Mouse (Mus musculus) gastrocnemius, adult 2 months (tissue): ENCODE data around the gene Mon2. TPM values are rescaled to one million over a fixed set of nuclear protein-coding genes. Genes with fewer than 3 reads are reported as not detected.

ENCODE experiments used
- DNase-seq: peaks from one replicate; pipeline ENCODE4 v3.0.0; 2022
- H3K27ac ChIP-seq: fragments of 200-600 bp; 2 replicates; pipeline ENCODE4 v1.8.1; 2022; ENCODE audit warnings: mild to moderate bottlenecking
- H3K4me3 ChIP-seq: fragments of 200-600 bp; 2 replicates; pipeline ENCODE4 v1.8.1; 2022; ENCODE audit warnings: mild to moderate bottlenecking, moderate library complexity
- CTCF ChIP-seq: fragments of 200-600 bp; IDR thresholded peaks from 2 replicates; pipeline ENCODE4 v1.8.1; 2022; ENCODE audit warnings: antibody characterized with exemption, mild to moderate bottlenecking, moderate library complexity
- intact Hi-C: fragments of 180-260 bp; cut with DNase I; formaldehyde crosslinking; loops from one replicate; pipeline ENCODE4 v1.15.1; 2025
- total RNA-seq, 2 experiments: library from RNA; stranded (reverse); gene quantifications; 2 replicates each; pipeline ENCODE4 v1.2.3; 2021

The Mon2 gene
- total RNA-seq, 2 experiments from 2014 or later = 36.9 to 50.9 TPM

DNA sequence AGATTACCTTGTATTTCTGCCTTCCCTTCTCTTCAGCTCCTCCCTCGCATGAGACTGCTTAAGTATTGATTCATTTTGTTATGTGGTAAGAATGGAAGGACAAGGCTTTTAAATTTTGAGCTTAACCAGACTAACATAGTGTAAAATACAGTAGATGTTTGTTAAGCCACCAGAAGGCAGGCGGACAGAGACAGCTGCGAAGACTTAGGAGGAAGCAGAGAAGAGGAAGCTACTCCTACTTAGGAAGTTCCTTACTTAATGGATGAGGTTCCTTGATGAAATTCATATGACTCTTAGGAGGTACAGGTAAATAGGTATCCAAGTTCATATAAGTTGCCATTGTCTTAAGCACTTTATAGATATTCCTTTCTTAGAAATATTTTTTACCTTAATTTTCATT lies 16.3 kb upstream of the Mon2 start:
- H3K4me3 ChIP-seq = no peak overlapping the region
- no peak for DNase-seq
- no peak for TF ChIP-seq CTCF
- intact Hi-C loops = loop anchor here (5.0 to 10.0 kb wide), 3 partner anchors 35 to 290 kb away; no protein-coding TSS in a partner anchor
- no peak overlapping the region for H3K27ac ChIP-seq

DNA sequence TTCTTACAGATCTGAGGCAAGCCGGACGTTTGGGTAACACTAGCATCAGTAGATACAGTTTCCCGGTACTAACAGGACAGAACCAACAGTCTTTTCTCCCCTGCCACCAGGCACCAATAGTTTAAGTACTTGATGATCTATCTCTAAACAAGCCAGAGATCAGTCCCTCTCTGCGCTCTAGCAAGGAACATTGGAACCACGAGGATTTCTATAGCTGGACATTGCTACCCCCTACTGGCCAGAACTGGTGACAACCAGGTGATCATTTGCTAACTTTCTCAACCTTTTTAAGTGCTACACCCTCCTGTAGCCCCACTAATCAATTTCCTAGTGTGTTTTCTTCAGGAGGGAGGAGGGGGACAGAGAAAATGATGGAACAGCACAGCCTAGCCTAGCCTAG lies 15.4 kb upstream of the Mon2 start:
- peak; percentile 73 for TF ChIP-seq CTCF
- peak; percentile 49 for DNase-seq
- no peak overlapping the region for H3K4me3 ChIP-seq
- no peak overlapping the region for H3K27ac ChIP-seq
- intact Hi-C loops = loop anchor here (1.0 to 10.0 kb wide), 4 partner anchors 34 to 289 kb away; no protein-coding TSS in a partner anchor

DNA sequence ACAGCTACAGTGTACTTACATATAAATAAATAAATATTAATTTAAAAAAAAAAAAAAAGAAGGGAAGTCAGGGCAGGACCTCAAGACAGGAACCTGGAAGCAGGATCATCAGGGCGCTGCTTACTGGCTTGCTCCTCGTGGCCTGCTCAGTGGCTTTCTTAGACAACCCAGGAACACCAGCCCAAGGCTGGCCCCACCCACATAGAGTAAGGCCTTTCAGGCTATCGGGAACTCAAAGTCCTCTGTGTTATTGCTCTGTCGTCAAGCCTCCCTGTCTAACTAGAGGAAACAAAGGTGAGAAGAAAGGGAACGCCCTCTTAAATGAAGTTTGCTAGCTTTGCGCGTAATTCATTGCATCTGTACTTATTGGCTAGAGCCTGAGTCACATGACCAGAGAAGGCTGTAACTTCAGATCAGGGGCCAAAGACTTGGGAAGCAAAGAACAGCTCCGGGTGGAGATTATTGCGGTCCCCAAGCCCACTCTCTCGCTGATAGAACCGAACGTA lies 13.2 kb upstream of the Mon2 start:
- intact Hi-C loops = no loop called here
- no peak overlapping the region for H3K4me3 ChIP-seq
- DNase-seq = no peak
- no peak overlapping the region for H3K27ac ChIP-seq
- TF ChIP-seq CTCF = no peak

DNA sequence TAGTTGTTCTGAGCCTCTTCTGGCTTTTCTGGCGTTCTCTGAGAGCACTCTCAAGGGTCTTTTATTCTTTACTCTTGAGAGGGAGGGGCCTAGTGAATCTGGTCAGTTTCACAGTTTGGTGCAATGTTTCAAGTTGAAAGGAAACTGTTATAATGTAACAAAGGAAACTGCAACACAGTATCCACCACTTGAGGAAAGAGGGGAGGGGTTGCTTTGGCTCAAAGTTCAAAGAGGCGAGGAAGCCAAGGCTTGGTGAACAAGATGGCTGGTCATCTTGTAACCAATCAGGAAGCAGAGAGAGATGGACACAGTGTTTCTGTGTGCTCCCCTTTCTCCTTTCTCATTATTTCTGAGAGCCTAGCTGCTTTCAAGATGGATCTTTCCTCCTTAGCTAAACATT lies 10.5 kb upstream of the Mon2 start:
- TF ChIP-seq CTCF = no peak
- Histone ChIP-seq H3K27ac (no peak overlapping the region), H3K4me3 (no peak overlapping the region)
- intact Hi-C loops = no loop called here
- DNase-seq = no peak

DNA sequence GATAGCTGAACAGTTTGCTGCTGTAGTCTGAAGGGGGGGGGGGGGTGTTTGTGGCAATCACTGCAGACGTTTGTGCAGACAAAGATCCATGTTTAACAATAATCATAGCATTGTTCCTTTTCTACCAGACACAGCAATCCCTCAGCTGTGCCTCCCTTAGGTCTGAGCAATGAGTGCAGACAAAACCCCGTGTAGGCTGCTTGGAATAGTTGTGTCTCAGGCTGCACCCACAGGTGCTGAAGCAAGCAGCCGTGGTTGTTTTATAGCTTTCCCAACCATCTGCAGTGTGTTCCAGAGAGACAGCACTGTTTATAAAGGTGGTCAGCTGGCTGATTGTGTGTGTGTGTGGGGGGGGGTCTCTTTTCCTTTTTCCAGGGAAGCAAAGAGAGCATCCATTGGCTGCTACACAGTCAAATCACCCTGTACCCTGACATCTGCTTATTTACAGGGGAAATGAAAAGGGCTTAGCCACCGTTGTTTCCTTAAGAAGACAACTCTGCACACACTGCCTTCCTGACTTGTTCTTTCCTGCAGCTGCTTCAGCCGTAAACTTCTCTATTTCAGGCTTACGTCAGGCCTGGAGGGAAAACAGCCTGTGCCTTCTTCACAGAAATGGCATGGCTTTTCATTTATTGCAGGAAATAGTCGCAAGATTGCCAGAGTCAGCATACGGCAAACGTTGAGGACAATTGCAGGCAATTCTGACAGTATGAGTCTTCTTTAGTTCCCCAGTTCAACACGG lies 8.8 kb upstream of the Mon2 start:
- intact Hi-C loops = no loop called here
- Histone ChIP-seq H3K4me3 (no peak overlapping the region), H3K27ac (peak overlapping the region; percentile 48; the same call in 1 of the 2 replicates)
- no peak for TF ChIP-seq CTCF
- no peak for DNase-seq

DNA sequence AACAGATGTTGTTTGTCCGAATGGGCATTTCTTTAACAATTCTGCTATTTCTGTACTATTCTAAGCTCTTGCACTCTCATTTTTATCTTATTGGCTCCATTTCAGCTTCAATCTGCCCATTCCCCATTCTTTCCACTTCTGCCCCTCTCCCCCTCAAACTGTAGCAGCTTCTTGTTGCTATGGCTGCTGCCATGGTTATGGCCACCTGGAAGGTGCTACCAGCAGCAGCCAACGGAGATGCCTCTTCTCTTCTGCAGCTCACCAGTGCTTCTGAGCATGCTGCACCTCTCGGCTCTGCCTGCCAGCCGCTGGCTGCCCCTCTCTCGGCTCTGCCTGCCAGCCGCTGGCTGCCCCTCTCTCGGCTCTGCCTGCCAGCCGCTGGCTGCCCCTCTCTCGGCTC lies 8.0 kb upstream of the Mon2 start:
- DNase-seq = no peak
- intact Hi-C loops = no loop called here
- Histone ChIP-seq H3K4me3 (peak overlapping the region; percentile 7; the same call in 1 of the 2 replicates), H3K27ac (peak overlapping the region; percentile 48; the same call in 1 of the 2 replicates)
- TF ChIP-seq CTCF = no peak

DNA sequence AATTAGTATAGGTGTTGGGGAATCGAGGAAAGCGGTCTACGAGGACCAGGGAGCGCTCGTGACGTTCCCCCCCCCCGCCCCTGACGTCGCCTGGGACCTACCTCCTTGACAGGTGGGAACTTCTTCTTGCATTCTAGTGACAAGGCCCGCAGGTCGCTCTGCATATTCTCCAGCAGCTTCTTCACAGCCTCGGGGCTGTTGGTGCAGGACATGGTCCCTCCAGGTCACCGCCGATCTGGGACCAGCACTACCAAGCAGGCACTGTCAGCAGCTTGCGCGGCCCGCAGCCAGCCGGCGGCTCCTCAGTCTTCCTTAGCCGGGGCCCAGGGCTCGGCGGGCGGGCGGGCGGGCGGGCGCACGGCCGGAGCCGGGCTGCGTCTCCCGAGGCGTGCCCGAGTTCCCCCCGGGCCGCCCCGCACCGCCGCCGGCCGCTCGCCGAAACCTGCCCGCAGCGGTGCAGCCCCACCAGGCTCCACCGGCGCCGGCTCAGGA lies 508 bp downstream of the Mon2 start:
- no peak for DNase-seq
- intact Hi-C loops = no loop called here

DNA sequence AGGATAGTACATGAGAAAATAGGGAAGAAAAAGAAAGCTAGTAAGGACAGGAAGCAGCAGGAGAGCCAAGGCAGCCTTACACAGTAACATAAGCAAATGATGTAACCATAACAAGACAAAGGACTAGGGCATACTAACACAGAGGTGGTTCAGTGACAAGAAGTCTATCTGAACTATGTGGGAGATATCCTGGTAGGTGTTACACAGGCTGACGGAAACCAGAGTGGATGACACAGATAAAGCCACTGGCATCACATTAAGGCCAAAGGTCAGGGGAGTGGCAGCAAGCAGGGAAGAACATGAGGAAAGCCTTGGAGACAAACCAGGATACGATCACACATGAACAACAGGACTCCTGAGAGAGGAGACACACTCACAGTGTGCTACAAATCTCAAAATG lies 4.3 kb downstream of the Mon2 start:
- H3K27ac ChIP-seq = peak overlapping the region; percentile 67
- no peak for TF ChIP-seq CTCF
- intact Hi-C loops = no loop called here

More for the DNA sequence above, 508 bp downstream of the Mon2 start:
- TF ChIP-seq CTCF = no peak
- peak overlapping the region; percentile 96 for H3K27ac ChIP-seq
- H3K4me3 ChIP-seq = peak overlapping the region; percentile 91

DNA sequence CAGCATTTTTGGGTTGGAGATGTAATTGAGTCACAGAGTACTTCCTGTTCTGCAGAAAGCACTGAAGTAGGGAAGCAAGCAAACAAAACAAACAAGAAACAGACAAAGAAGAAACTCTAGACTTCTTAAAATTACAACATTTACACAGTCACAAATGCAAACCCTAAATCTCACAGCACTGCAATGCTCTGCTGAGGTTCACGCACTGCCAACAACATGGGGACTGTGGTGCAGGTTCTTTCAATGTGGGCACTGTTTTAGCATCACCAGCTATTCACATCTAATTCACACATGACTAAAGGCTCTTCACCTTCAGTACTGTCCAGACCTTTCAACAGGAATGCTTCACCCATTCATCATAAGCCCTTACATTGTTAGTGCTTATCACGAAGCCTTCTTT lies 13.3 kb downstream of the Mon2 start:
- TF ChIP-seq CTCF = no peak
- DNase-seq = no peak
- Histone ChIP-seq H3K27ac (peak overlapping the region; percentile 92), H3K4me3 (no peak overlapping the region)
- intact Hi-C loops = loop anchor here (1.0 kb wide), 1 partner anchor 20 kb away; no protein-coding TSS in a partner anchor

More for the DNA sequence above, 4.3 kb downstream of the Mon2 start:
- no peak for DNase-seq
- H3K4me3 ChIP-seq = peak overlapping the region; percentile 9; the same call in 1 of the 2 replicates

DNA sequence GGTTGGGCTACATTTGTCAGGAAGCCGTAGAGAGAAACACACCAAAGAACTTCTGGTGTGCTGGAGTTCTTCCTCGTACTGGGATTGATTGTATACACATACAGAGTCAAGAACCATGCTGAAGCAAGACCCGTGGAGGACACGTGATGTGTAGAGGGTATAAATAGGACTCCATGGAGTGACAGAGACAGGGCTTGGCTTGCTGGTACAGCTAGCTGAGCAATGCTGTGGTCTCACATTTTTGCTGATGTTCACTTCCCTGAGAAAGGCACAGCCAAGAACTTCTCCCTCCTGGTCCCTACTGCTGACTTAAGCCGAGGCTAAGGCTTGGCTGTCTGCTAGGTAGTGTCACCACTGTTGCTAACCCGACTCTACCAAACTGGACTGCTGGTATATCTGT lies 15.5 kb downstream of the Mon2 start:
- TF ChIP-seq CTCF = no peak
- Histone ChIP-seq H3K27ac (peak overlapping the region; percentile 92), H3K4me3 (peak overlapping the region; percentile 63)
- intact Hi-C loops = no loop called here
- peak; percentile 77 for DNase-seq

DNA sequence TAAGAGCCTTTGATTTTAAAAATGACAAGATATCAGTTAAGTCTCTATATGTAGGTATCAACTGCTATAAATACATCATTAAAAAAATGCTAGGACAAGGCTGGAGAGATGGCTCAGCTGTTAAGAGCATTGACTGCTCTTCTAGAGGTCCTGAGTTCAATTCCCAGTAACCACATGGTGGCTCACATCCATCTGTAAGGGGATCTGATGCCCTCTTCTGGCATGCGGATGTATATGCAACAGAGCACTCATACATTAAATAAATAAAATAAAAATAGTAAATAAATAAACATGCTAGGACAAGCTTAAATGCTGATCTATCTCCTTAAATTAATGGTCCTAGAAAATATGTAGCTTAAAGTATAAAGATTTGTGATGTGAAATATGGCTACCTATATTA lies 19.2 kb downstream of the Mon2 start:
- TF ChIP-seq CTCF = peak; percentile 41
- H3K27ac ChIP-seq = no peak overlapping the region
- intact Hi-C loops = loop anchor here (5.0 kb wide), 1 partner anchor 35 kb away; no protein-coding TSS in a partner anchor
- no peak for DNase-seq
- H3K4me3 ChIP-seq = no peak overlapping the region

DNA sequence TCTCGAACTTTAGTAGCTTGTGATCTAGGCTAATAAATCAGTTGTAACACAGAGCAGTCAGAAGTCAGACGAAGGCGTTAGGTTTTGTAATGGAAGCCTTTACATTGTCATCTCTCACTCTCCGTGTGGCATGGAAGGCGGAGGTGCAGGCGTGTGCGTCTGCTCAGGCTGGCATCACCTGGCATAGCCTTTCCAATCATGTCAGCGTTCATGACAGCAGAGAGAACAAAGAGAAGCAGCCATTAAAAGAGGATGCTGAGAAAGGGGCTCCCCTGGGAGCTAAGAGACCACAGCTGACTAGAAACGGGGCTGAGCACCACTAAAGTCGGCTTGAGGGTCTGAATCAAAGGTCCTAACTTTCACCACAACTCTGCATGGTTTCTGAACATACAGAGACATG lies 19.8 kb downstream of the Mon2 start:
- intact Hi-C loops = loop anchor here (5.0 kb wide), 1 partner anchor 36 kb away; no protein-coding TSS in a partner anchor
- no peak for DNase-seq
- H3K4me3 ChIP-seq = no peak overlapping the region

More for the DNA sequence above, 19.8 kb downstream of the Mon2 start:
- no peak overlapping the region for H3K27ac ChIP-seq
- no peak for TF ChIP-seq CTCF
